Mouse (Mus musculus) ES-E14 (cell line): ENCODE measurements around the gene Slc28a1. TPM values are rescaled to one million over a fixed set of nuclear protein-coding genes. Genes with fewer than 3 reads are reported as not detected.

ENCODE experiments used
- DNase-seq: peaks from one replicate; pipeline ENCODE4 v3.0.0-alpha.2; 2013; ENCODE audit warnings: low read depth, low spot score
- H3K27ac ChIP-seq: 2 replicates; pipeline ENCODE4 v1.5.1; 2012; ENCODE audit warnings: low read depth, mild to moderate bottlenecking, low read length, moderate library complexity, mixed read lengths; ENCODE audit not compliant: poor library complexity, insufficient read depth, severe bottlenecking
- H3K36me3 ChIP-seq: 2 replicates; pipeline ENCODE4 v1.6.1; 2012; ENCODE audit warnings: mild to moderate bottlenecking, low read length, moderate library complexity, mixed read lengths; ENCODE audit not compliant: control insufficient read depth, poor library complexity, insufficient read depth, severe bottlenecking
- H3K4me1 ChIP-seq, 2 experiments: fragments of 150-350 bp in 1 of 2; sonication (generic) in 1 of 2; 2 replicates each; pipeline ENCODE4 v1.6.1; 2012; ENCODE audit warnings: low read length in 2 of 2, mild to moderate bottlenecking in 1 of 2, mixed read lengths in 1 of 2; ENCODE audit not compliant: control insufficient read depth in 2 of 2, insufficient read depth in 2 of 2, poor library complexity in 1 of 2
- H3K4me3 ChIP-seq, 2 experiments: fragments of 150-350 bp in 1 of 2; sonication (generic) in 1 of 2; 2 replicates each; pipeline ENCODE4 v1.5.1; 2012; ENCODE audit warnings: low read length in 2 of 2, low read depth in 1 of 2, mild to moderate bottlenecking in 1 of 2, mixed read lengths in 1 of 2; ENCODE audit not compliant: insufficient read depth in 1 of 2, poor library complexity in 1 of 2, severe bottlenecking in 1 of 2
- H3K9ac ChIP-seq: 2 replicates; pipeline ENCODE4 v1.6.1; 2012; ENCODE audit warnings: low read depth, mild to moderate bottlenecking, low read length, mixed read lengths; ENCODE audit not compliant: poor library complexity, insufficient read depth, severe bottlenecking
- H3K9me3 ChIP-seq: fragments of 150-350 bp; sonication (generic); 2 replicates; pipeline ENCODE4 v1.6.1; 2012; ENCODE audit warnings: low read depth, mild to moderate bottlenecking, low read length; ENCODE audit not compliant: control insufficient read depth, insufficient read depth
- CHD2 ChIP-seq: IDR thresholded peaks from 2 replicates; pipeline ENCODE4 v1.6.1; 2014; ENCODE audit warnings: mild to moderate bottlenecking, low read depth, low read length, inconsistent platforms
- HCFC1 ChIP-seq: IDR thresholded peaks from 2 replicates; pipeline ENCODE4 v1.6.1; 2012; ENCODE audit warnings: low read length, inconsistent platforms, borderline replicate concordance; ENCODE audit not compliant: insufficient read depth
- MAFK ChIP-seq: IDR thresholded peaks from 2 replicates; pipeline ENCODE4 v1.6.1; 2014; ENCODE audit warnings: mild to moderate bottlenecking, low read depth, low read length, inconsistent platforms; ENCODE audit not compliant: insufficient read depth
- ZC3H11A ChIP-seq: IDR thresholded peaks from 2 replicates; pipeline ENCODE4 v1.6.1; 2012; ENCODE audit warnings: low read depth, mild to moderate bottlenecking, inconsistent platforms, low read length, borderline replicate concordance
- ZNF384 ChIP-seq: IDR thresholded peaks from 2 replicates; pipeline ENCODE4 v1.6.1; 2012; ENCODE audit warnings: low read depth, low read length, inconsistent platforms
- in situ Hi-C, 2 experiments: fragments of 600-800 bp; cut with MboI; formaldehyde crosslinking; loops; one replicate each; pipeline ENCODE4 v1.15.1; 2025; ENCODE audit warnings: low sequenced_read_pairs in 2 of 2, inconsistent platforms in 1 of 2; ENCODE audit not compliant: unreplicated experiment in 2 of 2
- total RNA-seq: library from RNA; depleted of rRNA; stranded (reverse); fragments of 300-350 nt; gene quantifications from 2 replicates; pipeline ENCODE4 v1.2.3, GENCODE M21; 2012

Slc28a1 gene
- total RNA-seq, 1 experiment: 44.8 TPM

DNA sequence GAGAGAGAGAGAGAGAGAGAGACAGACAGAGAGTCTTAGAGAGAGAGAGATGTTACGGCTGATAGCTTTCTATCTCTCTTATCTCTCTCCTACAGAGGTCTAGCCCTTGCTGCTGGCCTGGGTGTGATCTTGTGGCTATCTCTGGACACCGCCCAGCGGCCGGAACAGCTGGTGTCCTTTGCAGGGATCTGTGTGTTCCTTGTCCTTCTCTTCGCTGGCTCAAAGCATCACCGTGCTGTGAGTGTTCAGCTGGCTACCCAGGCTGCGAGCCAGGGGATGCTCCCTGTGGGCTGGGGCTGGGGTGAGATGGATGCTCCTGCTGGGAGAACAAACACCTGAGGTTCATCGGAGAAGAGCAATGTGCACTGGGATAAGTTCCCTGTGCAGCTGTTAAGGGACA, 10.2 kb downstream of the Slc28a1 start:
- peaks cover 0 to 3% of the 10 kb centered on the region in 2 experiments; a peak in 1 of 4 replicates for H3K4me1 ChIP-seq
- no peaks in the 10 kb centered on the region for H3K36me3 ChIP-seq
- TF ChIP-seq CHD2: no peak
- TF ChIP-seq HCFC1: no peak
- TF ChIP-seq ZC3H11A: no peak
- no peak for TF ChIP-seq ZNF384
- TF ChIP-seq MAFK: no peak
- H3K9me3 ChIP-seq: no peaks in the 10 kb centered on the region
- H3K9ac ChIP-seq: no peak overlapping the region
- no peak for DNase-seq
- in situ Hi-C loops: no loop called here
- no peak overlapping the region for H3K4me3 ChIP-seq
- no peak overlapping the region for H3K27ac ChIP-seq

DNA sequence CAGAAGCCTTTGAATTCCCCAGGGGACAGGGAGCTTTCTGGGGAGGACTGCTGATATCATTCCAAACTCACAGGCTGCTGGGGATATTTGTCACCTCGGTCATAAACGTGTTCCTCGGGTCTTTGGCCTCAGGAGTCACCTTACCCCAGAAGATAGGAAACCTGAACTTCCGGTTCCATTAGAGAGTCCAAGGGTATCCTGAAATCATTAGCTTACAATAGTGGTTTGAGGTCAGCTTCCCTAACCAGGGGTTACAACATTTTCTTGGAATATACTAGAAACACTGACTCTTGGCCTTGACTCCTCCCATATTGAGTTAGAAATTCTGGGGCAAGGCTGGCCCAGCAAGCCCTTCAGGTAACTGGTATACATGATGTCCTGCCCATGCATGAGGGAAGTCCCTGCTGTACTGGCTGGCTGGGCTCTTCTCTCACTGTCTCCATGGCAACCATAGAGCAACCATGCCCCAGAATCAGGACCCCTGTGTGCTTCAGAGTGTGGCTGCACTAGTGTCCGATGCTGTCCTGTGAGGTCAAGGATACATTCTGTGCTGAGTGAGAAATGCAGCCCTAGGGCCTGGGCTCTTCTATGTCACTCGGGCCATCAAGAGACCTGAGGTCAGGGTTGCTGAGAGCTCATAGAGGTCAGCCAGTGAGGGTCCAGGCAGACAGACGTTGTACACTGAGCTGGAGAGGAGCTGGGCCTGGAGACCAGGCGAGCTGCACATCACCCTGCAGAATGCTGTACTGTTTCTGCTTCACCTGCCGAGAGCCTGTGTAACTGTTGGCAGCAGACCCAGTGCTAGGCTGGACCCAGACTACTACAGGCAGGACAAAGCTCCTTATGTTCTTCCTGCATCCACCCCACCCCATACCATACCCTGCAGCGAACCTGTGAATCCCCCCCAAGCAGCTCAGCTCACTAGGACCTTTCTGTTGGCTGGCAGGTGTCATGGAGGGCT, 10.9 kb downstream of the Slc28a1 start:
- Histone ChIP-seq H3K9ac (no peak overlapping the region), H3K4me3 (no peak overlapping the region), H3K27ac (no peak overlapping the region), H3K36me3 (no peaks in the 10 kb centered on the region), H3K4me1 (peaks cover 0 to 3% of the 10 kb centered on the region in 2 experiments; a peak in 1 of 4 replicates), H3K9me3 (no peaks in the 10 kb centered on the region)
- no peak for DNase-seq
- in situ Hi-C loops: no loop called here
- no peak for TF ChIP-seq CHD2
- no peak for TF ChIP-seq MAFK
- TF ChIP-seq ZNF384: no peak
- no peak for TF ChIP-seq HCFC1
- TF ChIP-seq ZC3H11A: no peak

DNA sequence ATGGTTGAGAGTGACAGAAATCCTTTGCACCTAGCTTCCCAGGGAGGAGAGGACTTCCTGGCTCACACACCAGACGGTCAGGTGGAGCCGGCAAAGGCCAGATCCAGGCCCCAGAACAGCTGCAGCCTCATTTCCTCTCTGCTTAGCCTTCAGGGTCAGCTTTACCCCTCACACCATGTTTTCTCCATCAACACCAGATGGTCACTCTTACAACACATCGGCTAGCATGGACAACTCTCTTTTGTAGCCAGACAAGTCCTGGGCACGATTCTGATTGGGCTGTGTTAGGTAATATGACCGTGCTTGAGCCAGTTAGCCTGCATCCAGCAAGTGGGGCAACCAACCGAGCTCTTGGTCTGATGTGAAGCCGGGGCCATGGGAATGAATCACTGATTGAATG, 17.3 kb downstream of the Slc28a1 start:
- Histone ChIP-seq H3K9ac (no peak overlapping the region), H3K36me3 (no peaks in the 10 kb centered on the region), H3K4me3 (no peak overlapping the region), H3K27ac (no peak overlapping the region), H3K9me3 (no peaks in the 10 kb centered on the region), H3K4me1 (peaks cover 0 to under 1% of the 10 kb centered on the region in 2 experiments; a peak in 1 of 4 replicates)
- TF ChIP-seq ZC3H11A (no peak), CHD2 (no peak), HCFC1 (no peak), MAFK (no peak), ZNF384 (no peak)
- no peak for DNase-seq
- in situ Hi-C loops: no loop called here

DNA sequence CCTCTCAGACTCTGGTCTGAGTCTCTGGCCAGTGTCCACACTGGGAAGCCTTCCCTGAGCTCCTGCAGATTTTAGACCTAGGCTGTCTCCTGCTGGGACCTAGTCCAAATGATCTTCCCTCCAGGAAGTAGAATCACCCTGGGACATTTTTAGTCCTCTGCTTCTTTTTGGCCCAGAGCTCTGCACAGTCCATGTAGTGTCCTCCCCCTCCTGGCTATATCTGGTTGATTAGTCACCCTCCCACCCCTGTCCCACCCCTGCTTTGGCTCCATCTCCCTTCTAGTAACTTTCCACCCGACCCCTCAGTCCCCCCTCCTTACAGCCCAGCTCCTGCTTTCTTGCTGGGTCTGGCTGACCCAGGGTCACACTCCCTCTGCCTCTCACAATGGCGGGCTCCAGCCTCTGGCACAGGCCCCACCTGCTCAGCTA, 18.3 kb downstream of the Slc28a1 start:
- Histone ChIP-seq H3K9me3 (no peaks in the 10 kb centered on the region), H3K9ac (no peak overlapping the region), H3K4me1 (peaks cover 2 to 6% of the 10 kb centered on the region in 2 experiments; a peak in 1 of 4 replicates), H3K36me3 (no peaks in the 10 kb centered on the region), H3K4me3 (no peak overlapping the region), H3K27ac (no peak overlapping the region)
- DNase-seq: no peak
- in situ Hi-C loops: no loop called here
- TF ChIP-seq HCFC1 (no peak), MAFK (no peak), CHD2 (no peak)
